Mouse (Mus musculus) G1E (cell line): ENCODE measurements around the gene Pak6. TPM values are rescaled to one million over a fixed set of nuclear protein-coding genes. Genes with fewer than 3 reads are reported as not detected.

ENCODE experiments used
- ATAC-seq: 2 replicates; pipeline ENCODE4 v1.8.0; 2016; ENCODE audit warnings: mild to moderate bottlenecking; ENCODE audit not compliant: insufficient number of reproducible peaks, poor library complexity, low FRiP score, severe bottlenecking; ENCODE audit errors: extremely low read depth
- DNase-seq: peaks from one replicate; pipeline ENCODE4 v3.0.0; 2012; ENCODE audit warnings: low spot score
- H3K27me3 ChIP-seq: 2 replicates; pipeline ENCODE4 v1.6.1; 2012; ENCODE audit warnings: mild to moderate bottlenecking, low read length, inconsistent platforms; ENCODE audit not compliant: insufficient read depth
- H3K36me3 ChIP-seq: replicated peaks from 2 replicates; pipeline ENCODE3; 2012; ENCODE audit warnings: mild to moderate bottlenecking, inconsistent platforms
- H3K4me1 ChIP-seq: 2 replicates; pipeline ENCODE4 v1.6.1; 2012; ENCODE audit warnings: low read depth, low read length, inconsistent platforms, mixed read lengths; ENCODE audit not compliant: insufficient read depth
- H3K4me3 ChIP-seq: 2 replicates; pipeline ENCODE4 v1.5.1; 2012; ENCODE audit warnings: low read depth, mild to moderate bottlenecking, inconsistent platforms, low read length, moderate library complexity, mixed read lengths
- H3K9me3 ChIP-seq: replicated peaks from 2 replicates; pipeline ENCODE4 v1.6.1; 2012; ENCODE audit warnings: inconsistent platforms
- CTCF ChIP-seq: IDR thresholded peaks from 2 replicates; pipeline ENCODE4 v1.5.1; 2012; ENCODE audit warnings: low read depth, low read length, inconsistent platforms, mixed read lengths
- GATA1 ChIP-seq: IDR thresholded peaks from 2 replicates; pipeline ENCODE4 v1.6.1; 2012; ENCODE audit warnings: borderline replicate concordance, low read length, inconsistent platforms, mixed read lengths
- GATA2 ChIP-seq: IDR thresholded peaks from 2 replicates; pipeline ENCODE4 v1.6.1; 2012; ENCODE audit warnings: low read depth, low read length, inconsistent platforms, borderline replicate concordance
- POLR2AphosphoS5 ChIP-seq: IDR thresholded peaks from 2 replicates; pipeline ENCODE4 v1.6.1; 2012; ENCODE audit warnings: low read depth, low read length, inconsistent platforms; ENCODE audit not compliant: insufficient replicate concordance
- TAL1 ChIP-seq: conservative IDR thresholded peaks from 2 replicates; pipeline ENCODE4 v1.6.1; 2012; ENCODE audit warnings: low read depth, low read length, inconsistent platforms, mixed read lengths
- polyA plus RNA-seq: library from polyadenylated mRNA; stranded (reverse); fragments of >175 nt; gene quantifications from 2 replicates; pipeline ENCODE4 v1.2.3, GENCODE M21; 2012
- total RNA-seq, 2 experiments: library from RNA; stranded (forward) in 1 of 2; stranded (reverse) in 1 of 2; fragments of 200-1000 nt in 1 of 2; fragments of >200 nt in 1 of 2; fragmentation: Nextera tagmentation in 1 of 2; gene quantifications; 2 replicates each; pipeline ENCODE4 v1.2.3; 2014 to 2017

The Pak6 gene
- total RNA-seq (2014; fragmentation: Nextera tagmentation) (7.9 and 9.6 TPM in 2 replicates), total RNA-seq (2017) (6.2 and 10.0 TPM in 2 replicates), polyA plus RNA-seq (28.0 and 34.2 TPM in 2 replicates)

- H3K4me3 ChIP-seq: peak within 1 kb of the TSS; percentile 75
- H3K4me1 ChIP-seq: peaks cover 91% of the 10 kb centered on the region
- H3K27me3 ChIP-seq: no peaks in the 10 kb centered on the region
Observed at GRCm38 (mm10) chr2:118662902-118663803, at the start of gene Pak6. Pak6 (plus strand) TSS chr2:118663303.

GRCm38 (mm10) chr2:118618013-118618412 lies 45.1 kb upstream of the Pak6 start:
- TF ChIP-seq POLR2AphosphoS5: no peak
- TF ChIP-seq GATA2: no peak
- no peak for TF ChIP-seq CTCF
- no peak for TF ChIP-seq TAL1
- no peak for TF ChIP-seq GATA1
- no peaks in the 10 kb centered on the region for H3K4me1 ChIP-seq
- H3K4me3 ChIP-seq: no peak overlapping the region
- DNase-seq (no peak), ATAC-seq (no peak)
- H3K27me3 ChIP-seq: no peaks in the 10 kb centered on the region
- H3K9me3 ChIP-seq: no peaks in the 10 kb centered on the region
- H3K36me3 ChIP-seq: peaks cover 98% of the 10 kb centered on the region

More at GRCm38 (mm10) chr2:118662902-118663803, at the start of gene Pak6:
- DNase-seq (peak; percentile 71), ATAC-seq (no peak)
- no peaks in the 10 kb centered on the region for H3K9me3 ChIP-seq
- peaks cover 33% of the 10 kb centered on the region for H3K36me3 ChIP-seq
- no peak for TF ChIP-seq POLR2AphosphoS5
- TF ChIP-seq GATA1: no peak
- no peak for TF ChIP-seq CTCF
- TF ChIP-seq GATA2: no peak
- TF ChIP-seq TAL1: no peak

- no peak for TF ChIP-seq GATA1
- TF ChIP-seq TAL1: no peak
- H3K27me3 ChIP-seq: no peaks in the 10 kb centered on the region
- H3K4me3 ChIP-seq: no peak overlapping the region
- DNase-seq: no peak
- peaks cover 96% of the 10 kb centered on the region for H3K36me3 ChIP-seq
- H3K4me1 ChIP-seq: no peaks in the 10 kb centered on the region
- ATAC-seq: no peak
- no peaks in the 10 kb centered on the region for H3K9me3 ChIP-seq
Observed at GRCm38 (mm10) chr2:118620101-118620500, 43.0 kb upstream of the Pak6 start.

- ATAC-seq: no peak
- no peaks in the 10 kb centered on the region for H3K27me3 ChIP-seq
- no peaks in the 10 kb centered on the region for H3K4me1 ChIP-seq
- no peak for TF ChIP-seq POLR2AphosphoS5
- TF ChIP-seq CTCF: no peak
- no peak for TF ChIP-seq TAL1
- no peak for TF ChIP-seq GATA2
- no peak for TF ChIP-seq GATA1
- no peaks in the 10 kb centered on the region for H3K9me3 ChIP-seq
- DNase-seq: no peak
- peaks cover 95% of the 10 kb centered on the region for H3K36me3 ChIP-seq
- no peak overlapping the region for H3K4me3 ChIP-seq
Observed at GRCm38 (mm10) chr2:118620608-118621007, 42.5 kb upstream of the Pak6 start.

GRCm38 (mm10) chr2:118629276-118629675 lies 33.8 kb upstream of the Pak6 start:
- Histone ChIP-seq H3K4me3 (no peak overlapping the region), H3K9me3 (no peaks in the 10 kb centered on the region), H3K36me3 (peaks cover 88% of the 10 kb centered on the region), H3K27me3 (no peaks in the 10 kb centered on the region), H3K4me1 (peaks cover 5% of the 10 kb centered on the region; the same call in 1 of the 2 replicates)
- TF ChIP-seq GATA1: no peak
- TF ChIP-seq POLR2AphosphoS5: no peak
- no peak for TF ChIP-seq TAL1
- TF ChIP-seq CTCF: no peak
- TF ChIP-seq GATA2: no peak
- ATAC-seq (no peak), DNase-seq (no peak)

GRCm38 (mm10) chr2:118633441-118633840 lies 29.7 kb upstream of the Pak6 start:
- Histone ChIP-seq H3K4me1 (peaks cover 5% of the 10 kb centered on the region; the same call in 1 of the 2 replicates), H3K9me3 (no peaks in the 10 kb centered on the region), H3K27me3 (no peaks in the 10 kb centered on the region), H3K36me3 (peaks cover 95% of the 10 kb centered on the region), H3K4me3 (no peak overlapping the region)
- no peak for TF ChIP-seq GATA1
- ATAC-seq (no peak), DNase-seq (no peak)
